Mouse (Mus musculus) heart, postnatal 25 days (tissue): ENCODE data around the gene Aoc3. TPM values are rescaled to one million over a fixed set of nuclear protein-coding genes. Genes with fewer than 3 reads are reported as not detected.
A peak's percentile ranks its signal among the peaks of the same experiment; 100 is the strongest.
"Not testable (repeated sequence)": the region's sequence is repeated elsewhere in the genome, so short reads cannot be mapped to it uniquely, and the experiment has no call there.

Source experiments
- DNase-seq: peaks from one replicate; pipeline ENCODE4 v3.0.0; 2022; ENCODE audit warnings: low spot score
- intact Hi-C: fragments of 180-260 bp; cut with DNase I; formaldehyde crosslinking; loops from one replicate; pipeline ENCODE4 v1.15.1; 2025
- microRNA-seq: library from miRNA; unstranded; fragments of <30 nt; microRNA quantifications from one replicate; pipeline ENCODE4 v1.2.0, GENCODE M21; 2022
- total RNA-seq, 2 experiments: library from RNA; stranded (reverse); gene quantifications; 2 replicates each; pipeline ENCODE4 v1.2.3; 2021

Gene Aoc3
- total RNA-seq, 2 experiments from 2014 or later, result 13.9 to 18.5 TPM

- peak; percentile 35 for DNase-seq
- intact Hi-C loops, result loop anchor here (2.0 kb wide), 1 partner anchor 32 kb away; no protein-coding TSS in a partner anchor
Observed at GRCm38 (mm10) chr11:101360651-101361113, 30.3 kb downstream of the Aoc3 start.

GRCm38 (mm10) chr11:101364531-101364931 lies 34.1 kb downstream of the Aoc3 start:
- no peak for DNase-seq
- intact Hi-C loops, result no loop called here

- DNase-seq, result no peak
- intact Hi-C loops, result no loop called here
Observed at GRCm38 (mm10) chr11:101367326-101367935, 37.0 kb downstream of the Aoc3 start, which contains the start of gene G6pc. Gene G6pc (plus strand): TSS chr11:101367561.

- intact Hi-C loops, result no loop called here
- no peak for DNase-seq
Observed at GRCm38 (mm10) chr11:101370141-101370540, 39.7 kb downstream of the Aoc3 start.

- no peak for DNase-seq
- intact Hi-C loops, result no loop called here
Observed at GRCm38 (mm10) chr11:101374421-101374938, 44.1 kb downstream of the Aoc3 start.

- not testable (repeated sequence) for DNase-seq
Observed at GRCm38 (mm10) chr11:101378196-101378595, 47.8 kb downstream of the Aoc3 start.

GRCm38 (mm10) chr11:101378926-101379325 lies 48.5 kb downstream of the Aoc3 start:
- no peak for DNase-seq
- intact Hi-C loops, result no loop called here

More at GRCm38 (mm10) chr11:101378196-101378595, 47.8 kb downstream of the Aoc3 start:
- intact Hi-C loops, result not testable (repeated sequence)

GRCm38 (mm10) chr11:101381817-101382216 lies 51.4 kb downstream of the Aoc3 start:
- intact Hi-C loops, result no loop called here
- no peak for DNase-seq

Small RNA genes within 50 kb of the gene (microRNA-seq; reads per million reads assigned to microRNA genes)
- gene Gm25593, result not detected

Other genes with a start within 250 kb of the Aoc3 start
- 10 to 100 TPM; 15.8 to 17.1 TPM for gene Coasy, start 248.0 kb upstream of the Aoc3 start, total RNA-seq
- 10 to 100 TPM; 19.1 to 21.4 TPM for gene Mlx, start 243.3 kb upstream of the Aoc3 start, total RNA-seq
- gene Psmc3ip, start 235.2 kb upstream of the Aoc3 start, total RNA-seq, result 1 to 10 TPM; 3.1 TPM
- gene Retreg3, start 210.7 kb upstream of the Aoc3 start, total RNA-seq, result 10 to 100 TPM; 34.0 to 35.5 TPM
- 10 to 100 TPM; 24.4 to 27.3 TPM for gene Tubg1, start 210.7 kb upstream of the Aoc3 start, total RNA-seq
- 1 to 10 TPM; 2.5 to 3.9 TPM for gene Tubg2, start 174.7 kb upstream of the Aoc3 start, total RNA-seq
- 1 to 10 TPM; 1.7 to 2.4 TPM for gene Cntnap1, start 160.1 kb upstream of the Aoc3 start, total RNA-seq
- gene Plekhh3, start 159.3 kb upstream of the Aoc3 start, total RNA-seq, result 10 to 100 TPM; 24.5 to 28.5 TPM
- gene Ccr10, start 155.2 kb upstream of the Aoc3 start, total RNA-seq, result under 1 TPM in 1 of 2 experiments, not detected in 1; 0.14 TPM
- gene Ezh1, start 104.1 kb upstream of the Aoc3 start, total RNA-seq, result 10 to 100 TPM; 26.0 to 30.4 TPM
- gene Ramp2, start 84.6 kb upstream of the Aoc3 start, total RNA-seq, result 100 to 1,000 TPM in 1 of 2 experiments, 10 to 100 TPM in 1; 80.9 to 123 TPM
- 10 to 100 TPM; 78.2 to 85.0 TPM for gene Vps25, start 76.9 kb upstream of the Aoc3 start, total RNA-seq
- gene Wnk4, start 70.0 kb upstream of the Aoc3 start, total RNA-seq, result 10 to 100 TPM in 1 of 2 experiments, 1 to 10 TPM in 1; 9.6 to 14.6 TPM
- under 1 TPM; 0.10 to 0.28 TPM for gene Cntd1, start 51.6 kb upstream of the Aoc3 start, total RNA-seq
- gene Coa3, start 51.5 kb upstream of the Aoc3 start, total RNA-seq, result 10 to 100 TPM; 89.0 to 96.9 TPM
- 100 to 1,000 TPM in 1 of 2 experiments, 10 to 100 TPM in 1; 92.8 to 102 TPM for gene Becn1, start 28.3 kb upstream of the Aoc3 start, total RNA-seq
- 10 to 100 TPM; 80.6 to 88.8 TPM for gene Psme3, start 14.4 kb upstream of the Aoc3 start, total RNA-seq
- gene Aoc2, start 5.5 kb upstream of the Aoc3 start, total RNA-seq, result 1 to 10 TPM; 1.8 to 2.2 TPM
- gene G6pc, start 37.0 kb downstream of the Aoc3 start, total RNA-seq, result not detected
- 10 to 100 TPM; 20.7 to 22.8 TPM for gene Aarsd1, start 87.0 kb downstream of the Aoc3 start, total RNA-seq
- 1 to 10 TPM; 8.5 to 9.1 TPM for gene Gm27029, start 94.2 kb downstream of the Aoc3 start, total RNA-seq
- 10 to 100 TPM; 10.4 to 11.2 TPM for gene Rundc1, start 94.5 kb downstream of the Aoc3 start, total RNA-seq
- gene Ptges3l, start 94.7 kb downstream of the Aoc3 start, total RNA-seq, result 10 to 100 TPM; 69.0 to 80.2 TPM
- 10 to 100 TPM; 46.7 to 56.2 TPM for gene Rpl27, start 111.7 kb downstream of the Aoc3 start, total RNA-seq
- 10 to 100 TPM; 12.0 to 13.7 TPM for gene Ifi35, start 117.8 kb downstream of the Aoc3 start, total RNA-seq
- gene Rnd2, start 134.4 kb downstream of the Aoc3 start, total RNA-seq, result 1 to 10 TPM; 5.7 to 6.2 TPM
- gene Vat1, start 135.6 kb downstream of the Aoc3 start, total RNA-seq, result 10 to 100 TPM; 21.6 to 25.5 TPM
- gene Brca1, start 221.3 kb downstream of the Aoc3 start, total RNA-seq, result under 1 TPM; 0.45 to 0.81 TPM
- gene Nbr1, start 221.5 kb downstream of the Aoc3 start, total RNA-seq, result 100 to 1,000 TPM in 1 of 2 experiments, 10 to 100 TPM in 1; 89.9 to 101 TPM